Mouse (Mus musculus) forebrain, postnatal 0 days (tissue): ENCODE measurements around the gene Pik3r1. TPM values are rescaled to one million over a fixed set of nuclear protein-coding genes. Genes with fewer than 3 reads are reported as not detected.

Source experiments
- ATAC-seq: fragments of 200-750 bp; cut with Nextera tagmentation; 2 replicates; pipeline ENCODE4 v1.8.0; 2017; ENCODE audit warnings: mild to moderate bottlenecking, moderate library complexity
- DNase-seq: peaks from one replicate; pipeline ENCODE4 v3.0.0-alpha.2; 2015
- H3K27ac ChIP-seq: fragments of 300-500 bp; sonication (generic); 2 replicates; pipeline ENCODE4 v1.5.1; 2014; ENCODE audit warnings: low read depth, mild to moderate bottlenecking, antibody characterized with exemption, low read length, moderate library complexity, mixed read lengths
- H3K27me3 ChIP-seq: fragments of 300-500 bp; sonication (generic); 2 replicates; pipeline ENCODE4 v1.6.1; 2014; ENCODE audit warnings: mild to moderate bottlenecking, low read length, mixed read lengths; ENCODE audit not compliant: insufficient read depth
- H3K36me3 ChIP-seq: fragments of 300-500 bp; sonication (generic); 2 replicates; pipeline ENCODE4 v1.6.1; 2014; ENCODE audit warnings: mild to moderate bottlenecking, moderate library complexity; ENCODE audit not compliant: insufficient read depth
- H3K4me1 ChIP-seq: fragments of 300-500 bp; sonication (generic); 2 replicates; pipeline ENCODE4 v1.6.1; 2014; ENCODE audit warnings: antibody characterized with exemption; ENCODE audit not compliant: insufficient read depth
- H3K4me2 ChIP-seq: fragments of 300-500 bp; sonication (generic); 2 replicates; pipeline ENCODE4 v1.6.1; 2014; ENCODE audit warnings: low read depth, mild to moderate bottlenecking, moderate library complexity
- H3K4me3 ChIP-seq: fragments of 300-500 bp; sonication (generic); 2 replicates; pipeline ENCODE4 v1.5.1; 2014; ENCODE audit warnings: low read depth, low read length, mixed read lengths
- H3K9ac ChIP-seq: fragments of 300-500 bp; sonication (generic); 2 replicates; pipeline ENCODE4 v1.6.1; 2014; ENCODE audit warnings: mild to moderate bottlenecking
- H3K9me3 ChIP-seq: fragments of 300-500 bp; sonication (generic); 2 replicates; pipeline ENCODE4 v1.6.1; 2016; ENCODE audit warnings: low read length
- CTCF ChIP-seq: sonication (generic); IDR thresholded peaks from 2 replicates; pipeline ENCODE4 v1.5.1; 2016; ENCODE audit warnings: antibody characterized with exemption, control low read depth, low read depth
- WGBS: fragments of 180-500 bp; shearing (Covaris S2); extraction: QIAGEN DNeasy Blood & Tissue Kit; methylation state at CpG from one replicate; pipeline ENCODE4 v1.1.7; 2014; 5-methylcytosine and 5-hydroxymethylcytosine counted together
- polyA plus RNA-seq: library from polyadenylated mRNA; unstranded; fragments of >200 nt; fragmentation: Nextera tagmentation; extraction: Ambion mirVana; gene quantifications from 2 replicates; pipeline ENCODE4 v1.2.1, GENCODE M21; 2015
- total RNA-seq: library from RNA; depleted of rRNA; stranded (reverse); fragments of >200 nt; gene quantifications from 2 replicates; pipeline ENCODE4 v1.2.3, GENCODE M21; 2014

Gene Pik3r1
- total and polyA plus RNA-seq, 2 experiments from 2014 or later: 50.2 to 117 TPM

GRCm38 (mm10) chr13:101731777-101732176 is 36.2 kb downstream of the Pik3r1 start:
- DNase-seq: no peak
- H3K4me1 ChIP-seq: peaks cover 3% of the 10 kb centered on the region; the same call in 1 of the 2 replicates
- no peaks in the 10 kb centered on the region for H3K36me3 ChIP-seq
- H3K27ac ChIP-seq: no peak overlapping the region
- H3K27me3 ChIP-seq: no peaks in the 10 kb centered on the region
- no peak overlapping the region for H3K4me2 ChIP-seq
- no peak for ATAC-seq
- no peak for TF ChIP-seq CTCF
- no peak overlapping the region for H3K9ac ChIP-seq
- 80% methylated on average over 7 of the region's 7 CpGs for WGBS
- H3K4me3 ChIP-seq: no peak overlapping the region
- H3K9me3 ChIP-seq: no peaks in the 10 kb centered on the region

- no peak for TF ChIP-seq CTCF
- WGBS: 85% methylated on average over 8 of the region's 8 CpGs
These were observed 37.7 kb downstream of the Pik3r1 start for GRCm38 (mm10) chr13:101730351-101730750.

DNA sequence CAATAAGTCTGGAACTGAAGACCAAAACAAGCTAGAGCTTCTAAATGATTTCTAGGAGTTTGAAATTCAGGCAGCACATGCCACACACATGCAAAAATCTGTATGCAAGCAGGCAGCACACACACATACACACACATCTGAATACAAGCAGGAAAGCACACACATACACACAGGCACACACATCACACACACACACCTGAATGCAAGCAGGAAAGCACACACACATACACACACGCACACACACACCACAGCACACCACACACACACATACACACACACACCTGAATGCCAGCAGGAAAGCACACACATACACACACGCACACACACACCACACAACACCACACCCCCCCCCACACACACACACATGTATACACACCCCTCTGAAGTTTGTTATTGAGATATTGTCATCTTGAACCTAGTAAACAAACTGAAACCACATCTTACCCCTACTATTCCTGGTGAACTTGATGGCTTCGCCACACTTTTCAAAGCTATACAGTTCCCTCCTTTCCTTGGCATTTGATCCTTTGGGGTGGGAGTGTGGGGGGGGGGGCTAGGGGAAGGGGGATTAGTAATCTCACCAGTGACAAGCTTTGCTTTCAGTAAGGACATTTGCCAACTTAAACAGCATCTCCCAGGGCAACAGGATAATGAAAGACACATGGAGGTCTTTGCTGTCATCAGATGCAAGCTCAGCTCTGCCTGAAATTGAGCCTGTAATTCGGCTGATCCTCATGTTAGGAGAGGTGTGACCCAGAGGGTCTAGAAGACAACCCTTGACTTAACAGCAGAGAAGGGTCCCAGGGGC is 38.6 kb downstream of the Pik3r1 start:
- Histone ChIP-seq H3K9ac (no peak overlapping the region), H3K4me2 (no peak overlapping the region), H3K36me3 (no peaks in the 10 kb centered on the region), H3K4me1 (peaks cover 3% of the 10 kb centered on the region; the same call in 1 of the 2 replicates), H3K9me3 (no peaks in the 10 kb centered on the region), H3K27me3 (no peaks in the 10 kb centered on the region), H3K4me3 (no peak overlapping the region), H3K27ac (no peak overlapping the region; the same call in 1 of the 2 replicates)
- no peak for TF ChIP-seq CTCF
- no peak for DNase-seq
- ATAC-seq: peak; percentile 51; the same call in 1 of the 2 replicates
- 56% methylated on average over 4 of the region's 4 CpGs for WGBS

More at GRCm38 (mm10) chr13:101730351-101730750, 37.7 kb downstream of the Pik3r1 start:
- no peak overlapping the region for H3K9ac ChIP-seq
- no peak overlapping the region for H3K4me2 ChIP-seq
- H3K36me3 ChIP-seq: no peaks in the 10 kb centered on the region
- H3K27me3 ChIP-seq: no peaks in the 10 kb centered on the region
- no peak overlapping the region for H3K4me3 ChIP-seq
- peaks cover 3% of the 10 kb centered on the region; the same call in 1 of the 2 replicates for H3K4me1 ChIP-seq
- DNase-seq (no peak), ATAC-seq (no peak)
- H3K27ac ChIP-seq: no peak overlapping the region
- H3K9me3 ChIP-seq: no peaks in the 10 kb centered on the region

DNA sequence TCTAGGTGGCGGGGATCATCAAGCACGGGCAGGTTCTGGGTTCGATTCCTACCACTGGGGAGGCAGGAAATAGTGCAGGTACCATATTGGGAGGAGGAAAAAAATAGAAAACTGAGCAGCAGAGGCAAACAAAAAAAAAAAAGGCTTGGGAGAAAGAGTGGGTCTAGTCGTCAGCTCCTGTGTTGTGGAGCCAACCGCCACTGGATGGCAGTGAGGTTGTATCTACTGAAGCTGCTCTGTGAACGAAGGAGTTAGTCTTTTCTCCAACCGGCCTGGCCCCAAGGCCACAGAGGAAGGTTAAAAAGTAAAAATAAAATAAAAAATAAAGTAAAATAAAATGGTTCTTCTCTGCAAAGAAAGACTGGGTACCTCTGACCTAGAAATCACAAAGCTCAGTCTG is 39.2 kb downstream of the Pik3r1 start:
- peak; percentile 74 for DNase-seq
- peak; percentile 67 for ATAC-seq
- Histone ChIP-seq H3K9me3 (no peaks in the 10 kb centered on the region), H3K4me2 (no peak overlapping the region), H3K4me1 (peaks cover 7% of the 10 kb centered on the region; the same call in 1 of the 2 replicates), H3K9ac (no peak overlapping the region), H3K36me3 (no peaks in the 10 kb centered on the region), H3K4me3 (no peak overlapping the region), H3K27ac (no peak overlapping the region), H3K27me3 (no peaks in the 10 kb centered on the region)
- WGBS: 62% methylated on average over 7 of the region's 7 CpGs
- peak; percentile 72 for TF ChIP-seq CTCF

DNA sequence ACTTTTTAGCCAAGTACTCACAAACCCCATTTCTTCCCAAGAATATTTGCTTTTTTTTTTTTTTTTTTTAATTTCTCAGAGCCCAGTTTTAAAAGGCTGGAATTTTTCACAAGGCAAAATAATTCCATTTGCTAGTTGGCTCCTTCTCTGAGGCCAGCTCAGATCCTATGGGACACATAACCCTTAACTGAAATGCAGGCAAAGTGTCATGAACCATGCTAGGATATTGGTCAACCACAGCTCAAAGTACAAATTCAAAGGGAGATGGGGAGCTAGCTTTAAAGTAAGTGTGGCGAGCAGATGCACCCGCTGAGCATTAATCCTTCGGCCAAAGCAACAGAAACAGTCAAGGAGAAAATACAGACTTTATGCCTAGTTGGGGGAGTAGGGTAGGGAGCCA is 39.7 kb downstream of the Pik3r1 start:
- Histone ChIP-seq H3K27ac (no peak overlapping the region), H3K36me3 (no peaks in the 10 kb centered on the region), H3K27me3 (no peaks in the 10 kb centered on the region), H3K4me3 (no peak overlapping the region), H3K4me1 (peaks cover 8% of the 10 kb centered on the region; the same call in 1 of the 2 replicates), H3K9ac (no peak overlapping the region), H3K9me3 (no peaks in the 10 kb centered on the region), H3K4me2 (no peak overlapping the region)
- TF ChIP-seq CTCF: no peak
- DNase-seq: no peak
- 77% methylated on average over 3 of the region's 3 CpGs for whole genome bisulfite sequencing
- no peak for ATAC-seq

DNA sequence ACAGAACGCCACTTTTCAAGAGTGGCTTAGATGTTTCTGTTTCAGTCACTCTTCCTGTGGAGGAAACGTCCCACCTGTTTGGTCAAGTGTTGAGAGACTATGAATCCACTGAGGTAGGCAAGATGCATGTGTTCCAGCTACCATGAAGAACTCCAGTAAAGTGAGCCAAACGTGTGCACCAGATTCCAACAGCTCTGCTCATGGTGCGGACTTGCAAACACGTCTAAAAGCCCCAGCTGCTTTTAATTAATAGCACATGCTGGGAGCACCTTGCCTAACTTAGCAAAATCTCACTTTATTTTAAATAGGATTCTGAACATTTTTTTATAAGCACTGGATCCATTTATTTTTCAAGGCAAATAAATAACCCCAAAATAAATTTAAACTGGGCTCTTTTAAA is 40.2 kb downstream of the Pik3r1 start:
- no peak overlapping the region for H3K27ac ChIP-seq
- no peak for ATAC-seq

GRCm38 (mm10) chr13:101726922-101727321 is 41.1 kb downstream of the Pik3r1 start:
- ATAC-seq (no peak), DNase-seq (no peak)
- peaks cover 8% of the 10 kb centered on the region; the same call in 1 of the 2 replicates for H3K4me1 ChIP-seq
- no peak overlapping the region for H3K4me3 ChIP-seq
- H3K36me3 ChIP-seq: no peaks in the 10 kb centered on the region
- no peak overlapping the region for H3K4me2 ChIP-seq
- H3K27ac ChIP-seq: no peak overlapping the region
- no peak overlapping the region for H3K9ac ChIP-seq
- TF ChIP-seq CTCF: no peak
- 94% methylated on average over 3 of the region's 3 CpGs for WGBS
- H3K27me3 ChIP-seq: no peaks in the 10 kb centered on the region
- no peaks in the 10 kb centered on the region for H3K9me3 ChIP-seq

More for the DNA sequence above, 40.2 kb downstream of the Pik3r1 start:
- no peak for DNase-seq
- 71% methylated on average over 5 of the region's 5 CpGs for WGBS
- H3K9me3 ChIP-seq: no peaks in the 10 kb centered on the region
- no peaks in the 10 kb centered on the region for H3K36me3 ChIP-seq
- H3K4me1 ChIP-seq: peaks cover 8% of the 10 kb centered on the region; the same call in 1 of the 2 replicates
- H3K27me3 ChIP-seq: no peaks in the 10 kb centered on the region
- H3K9ac ChIP-seq: no peak overlapping the region
- no peak overlapping the region for H3K4me3 ChIP-seq
- H3K4me2 ChIP-seq: no peak overlapping the region
- TF ChIP-seq CTCF: no peak
